Mouse (Mus musculus) liver, embryonic 16.5 days (tissue): Measurements from ENCODE around the gene Lrrc71. TPM values are rescaled to one million over a fixed set of nuclear protein-coding genes. Genes with fewer than 3 reads are reported as not detected.

Source experiments
- ATAC-seq: fragments of 200-750 bp; cut with Nextera tagmentation; 2 replicates; pipeline ENCODE4 v1.8.0; 2017; ENCODE audit warnings: low read depth, mild to moderate bottlenecking, moderate number of reproducible peaks, moderate library complexity
- H3K27ac ChIP-seq: fragments of 300-500 bp; sonication (generic); 2 replicates; pipeline ENCODE4 v1.5.1; 2014; ENCODE audit warnings: mild to moderate bottlenecking, low read length
- H3K27me3 ChIP-seq: fragments of 300-500 bp; sonication (generic); 2 replicates; pipeline ENCODE4 v1.6.1; 2014; ENCODE audit warnings: low read depth, low read length, mixed read lengths; ENCODE audit not compliant: control insufficient read depth, insufficient read depth
- H3K36me3 ChIP-seq: fragments of 300-500 bp; sonication (generic); 2 replicates; pipeline ENCODE4 v1.6.1; 2014; ENCODE audit warnings: mild to moderate bottlenecking; ENCODE audit not compliant: control insufficient read depth, insufficient read depth
- H3K4me1 ChIP-seq: fragments of 300-500 bp; sonication (generic); 2 replicates; pipeline ENCODE4 v1.6.1; 2014; ENCODE audit warnings: low read depth, low read length, mixed read lengths; ENCODE audit not compliant: control insufficient read depth
- H3K4me2 ChIP-seq: fragments of 300-500 bp; sonication (generic); 2 replicates; pipeline ENCODE4 v1.6.1; 2014; ENCODE audit warnings: low read depth, low read length, mixed read lengths
- H3K4me3 ChIP-seq: fragments of 300-500 bp; sonication (generic); 2 replicates; pipeline ENCODE4 v1.5.1; 2014; ENCODE audit warnings: low read depth, mild to moderate bottlenecking, low read length
- H3K9ac ChIP-seq: fragments of 300-500 bp; sonication (generic); 2 replicates; pipeline ENCODE4 v1.6.1; 2014; ENCODE audit warnings: low read depth, low read length
- H3K9me3 ChIP-seq: fragments of 300-500 bp; sonication (generic); replicated peaks from 2 replicates; pipeline ENCODE4 v1.6.1; 2016; ENCODE audit warnings: low read length; ENCODE audit not compliant: control insufficient read depth
- WGBS: fragments of 180-500 bp; shearing (Covaris S2); extraction: QIAGEN DNeasy Blood & Tissue Kit; methylation state at CpG from one replicate; pipeline ENCODE4 v1.1.7; 2014; ENCODE audit not compliant: insufficient replicate concordance; 5-methylcytosine and 5-hydroxymethylcytosine counted together
- polyA plus RNA-seq: library from polyadenylated mRNA; unstranded; fragments of >200 nt; fragmentation: Nextera tagmentation; extraction: Ambion mirVana; gene quantifications from 2 replicates; pipeline ENCODE4 v1.2.1, GENCODE M21; 2015

Lrrc71 gene
- polyA plus RNA-seq, 1 experiment from 2014 or later = 0.18 TPM

- Histone ChIP-seq H3K27me3 (no peaks in the 10 kb centered on the region), H3K9me3 (no peaks in the 10 kb centered on the region), H3K27ac (no peak overlapping the region), H3K9ac (no peak overlapping the region), H3K4me2 (no peak overlapping the region), H3K4me3 (no peak overlapping the region), H3K36me3 (no peaks in the 10 kb centered on the region), H3K4me1 (no peaks in the 10 kb centered on the region)
- ATAC-seq = no peak
- WGBS = 65% methylated on average over 20 of the region's 20 CpGs
These were observed 8.1 kb upstream of the Lrrc71 start for GRCm38 (mm10) chr3:87756488-87756887.

GRCm38 (mm10) chr3:87755964-87756363 lies 7.5 kb upstream of the Lrrc71 start:
- H3K27ac ChIP-seq = no peak overlapping the region
- H3K9ac ChIP-seq = no peak overlapping the region
- H3K4me3 ChIP-seq = no peak overlapping the region
- ATAC-seq = peak; percentile 65; the same call in 1 of the 2 replicates
- no peaks in the 10 kb centered on the region for H3K36me3 ChIP-seq
- WGBS = 16% methylated on average over 24 of the region's 24 CpGs
- H3K9me3 ChIP-seq = no peaks in the 10 kb centered on the region
- H3K27me3 ChIP-seq = no peaks in the 10 kb centered on the region
- H3K4me2 ChIP-seq = no peak overlapping the region
- no peaks in the 10 kb centered on the region for H3K4me1 ChIP-seq

GRCm38 (mm10) chr3:87753829-87754228 lies 5.4 kb upstream of the Lrrc71 start:
- ATAC-seq = no peak
- no peak overlapping the region for H3K4me3 ChIP-seq
- no peak overlapping the region for H3K27ac ChIP-seq
- no peaks in the 10 kb centered on the region for H3K36me3 ChIP-seq
- H3K9ac ChIP-seq = no peak overlapping the region
- no peak overlapping the region for H3K4me2 ChIP-seq
- H3K4me1 ChIP-seq = no peaks in the 10 kb centered on the region
- no peaks in the 10 kb centered on the region for H3K27me3 ChIP-seq
- no peaks in the 10 kb centered on the region for H3K9me3 ChIP-seq
- WGBS = 79% methylated on average over 13 of the region's 13 CpGs

GRCm38 (mm10) chr3:87752567-87752966 lies 4.1 kb upstream of the Lrrc71 start:
- Histone ChIP-seq H3K27me3 (no peaks in the 10 kb centered on the region), H3K4me2 (no peak overlapping the region), H3K4me3 (no peak overlapping the region), H3K9me3 (no peaks in the 10 kb centered on the region), H3K9ac (no peak overlapping the region), H3K27ac (no peak overlapping the region), H3K4me1 (no peaks in the 10 kb centered on the region), H3K36me3 (no peaks in the 10 kb centered on the region)
- no peak for ATAC-seq
- 73% methylated on average over 3 of the region's 3 CpGs for WGBS

- Histone ChIP-seq H3K4me1 (no peaks in the 10 kb centered on the region), H3K9me3 (no peaks in the 10 kb centered on the region), H3K27me3 (no peaks in the 10 kb centered on the region), H3K9ac (no peak overlapping the region), H3K4me2 (no peak overlapping the region), H3K27ac (no peak overlapping the region), H3K4me3 (no peak overlapping the region), H3K36me3 (no peaks in the 10 kb centered on the region)
- 74% methylated on average over 12 of the region's 12 CpGs for WGBS
- ATAC-seq = no peak
These were observed 1.6 kb upstream of the Lrrc71 start for GRCm38 (mm10) chr3:87749977-87750376.

GRCm38 (mm10) chr3:87749036-87749435 lies 611 bp upstream of the Lrrc71 start:
- Histone ChIP-seq H3K27ac (no peak overlapping the region), H3K4me2 (no peak overlapping the region), H3K9me3 (no peaks in the 10 kb centered on the region), H3K4me3 (no peak overlapping the region), H3K4me1 (no peaks in the 10 kb centered on the region), H3K27me3 (no peaks in the 10 kb centered on the region), H3K9ac (no peak overlapping the region), H3K36me3 (no peaks in the 10 kb centered on the region)
- 16% methylated on average over 5 of the region's 5 CpGs for WGBS
- no peak for ATAC-seq

- H3K4me1 ChIP-seq = no peaks in the 10 kb centered on the region
- no peak overlapping the region for H3K27ac ChIP-seq
- WGBS = 37% methylated on average over 18 of the region's 18 CpGs
- H3K4me3 ChIP-seq = no peak overlapping the region
- no peak overlapping the region for H3K4me2 ChIP-seq
- no peaks in the 10 kb centered on the region for H3K36me3 ChIP-seq
- no peaks in the 10 kb centered on the region for H3K9me3 ChIP-seq
- no peak overlapping the region for H3K9ac ChIP-seq
- no peak for ATAC-seq
- H3K27me3 ChIP-seq = no peaks in the 10 kb centered on the region
These were observed 3.3 kb downstream of the Lrrc71 start for GRCm38 (mm10) chr3:87745036-87745659.

- H3K4me2 ChIP-seq = no peak overlapping the region
- H3K27me3 ChIP-seq = no peaks in the 10 kb centered on the region
- H3K4me1 ChIP-seq = no peaks in the 10 kb centered on the region
- 47% methylated on average over 4 of the region's 4 CpGs for WGBS
- no peaks in the 10 kb centered on the region for H3K36me3 ChIP-seq
- H3K27ac ChIP-seq = no peak overlapping the region
- H3K9ac ChIP-seq = no peak overlapping the region
- ATAC-seq = no peak
- no peaks in the 10 kb centered on the region for H3K9me3 ChIP-seq
- H3K4me3 ChIP-seq = no peak overlapping the region
These were observed 4.5 kb downstream of the Lrrc71 start for GRCm38 (mm10) chr3:87743927-87744326.

- H3K9me3 ChIP-seq = no peaks in the 10 kb centered on the region
- no peaks in the 10 kb centered on the region for H3K27me3 ChIP-seq
- H3K36me3 ChIP-seq = no peaks in the 10 kb centered on the region
- WGBS = 52% methylated on average over 16 of the region's 16 CpGs
- no peak overlapping the region for H3K27ac ChIP-seq
- H3K9ac ChIP-seq = no peak overlapping the region
- ATAC-seq = no peak
- no peak overlapping the region for H3K4me3 ChIP-seq
- no peak overlapping the region for H3K4me2 ChIP-seq
- no peaks in the 10 kb centered on the region for H3K4me1 ChIP-seq
These were observed 5.7 kb downstream of the Lrrc71 start for GRCm38 (mm10) chr3:87742735-87743134.
